Mouse (Mus musculus) C2C12 (cell line): Measurements from ENCODE around the gene Rpl3. TPM values are rescaled to one million over a fixed set of nuclear protein-coding genes. Genes with fewer than 3 reads are reported as not detected.
A peak's percentile ranks its signal among the peaks of the same experiment; 100 is the strongest.

Experiments
- H3K27me3 ChIP-seq: one replicate; pipeline ENCODE4 v1.6.1; 2011; ENCODE audit not compliant: control insufficient read depth, insufficient read depth, insufficient read length
- H3K36me3 ChIP-seq: one replicate; pipeline ENCODE4 v1.6.1; 2011; ENCODE audit not compliant: control insufficient read depth, insufficient read depth
- H3K4me3 ChIP-seq: one replicate; pipeline ENCODE4 v1.5.1; 2011; ENCODE audit warnings: mild to moderate bottlenecking, control low read depth; ENCODE audit not compliant: poor library complexity, insufficient read depth, severe bottlenecking
- H3K79me2 ChIP-seq: one replicate; pipeline ENCODE4 v1.6.1; 2011; ENCODE audit not compliant: control insufficient read depth, insufficient read depth
- H3K79me3 ChIP-seq: one replicate; pipeline ENCODE4 v1.6.1; 2011; ENCODE audit warnings: low read depth, control low read depth
- H3ac ChIP-seq: one replicate; pipeline ENCODE3; 2011; ENCODE audit warnings: low read depth; ENCODE audit not compliant: control insufficient read depth, insufficient read length
- CEBPB ChIP-seq: IDR thresholded peaks from one replicate; pipeline ENCODE4 v1.6.1; 2011; ENCODE audit warnings: low read depth, mild to moderate bottlenecking, control low read depth, moderate library complexity
- CTCF ChIP-seq: IDR thresholded peaks from one replicate; pipeline ENCODE4 v1.5.1; 2011; ENCODE audit not compliant: control insufficient read depth, insufficient read depth, insufficient read length
- FOSL1 ChIP-seq: IDR thresholded peaks from one replicate; pipeline ENCODE4 v1.8.0; 2011; ENCODE audit warnings: mild to moderate bottlenecking, low read length; ENCODE audit not compliant: poor library complexity, insufficient read depth, severe bottlenecking
- MAX ChIP-seq: IDR thresholded peaks from one replicate; pipeline ENCODE4 v1.6.1; 2011; ENCODE audit warnings: mild to moderate bottlenecking, control low read depth
- MYOD1 ChIP-seq: IDR thresholded peaks from one replicate; pipeline ENCODE4 v1.6.1; 2011; ENCODE audit warnings: low read depth; ENCODE audit not compliant: control insufficient read depth, insufficient read length
- MYOG ChIP-seq: IDR thresholded peaks from one replicate; pipeline ENCODE4 v1.6.1; 2011; ENCODE audit not compliant: control insufficient read depth, insufficient read length; ENCODE audit errors: extremely low read depth
- USF1 ChIP-seq: IDR thresholded peaks from one replicate; pipeline ENCODE4 v1.6.1; 2011; ENCODE audit warnings: low read depth, mild to moderate bottlenecking, control low read depth, moderate library complexity
- polyA plus RNA-seq: library from polyadenylated mRNA; unstranded; fragments of >200 nt; fragmentation: generic; extraction: Trizol; gene quantifications from one replicate; pipeline ENCODE4 v1.2.1, GENCODE M21; 2012; ENCODE audit warnings: missing spikeins

Gene Rpl3
- polyA plus RNA-seq, 1 experiment = 1,181 TPM

DNA sequence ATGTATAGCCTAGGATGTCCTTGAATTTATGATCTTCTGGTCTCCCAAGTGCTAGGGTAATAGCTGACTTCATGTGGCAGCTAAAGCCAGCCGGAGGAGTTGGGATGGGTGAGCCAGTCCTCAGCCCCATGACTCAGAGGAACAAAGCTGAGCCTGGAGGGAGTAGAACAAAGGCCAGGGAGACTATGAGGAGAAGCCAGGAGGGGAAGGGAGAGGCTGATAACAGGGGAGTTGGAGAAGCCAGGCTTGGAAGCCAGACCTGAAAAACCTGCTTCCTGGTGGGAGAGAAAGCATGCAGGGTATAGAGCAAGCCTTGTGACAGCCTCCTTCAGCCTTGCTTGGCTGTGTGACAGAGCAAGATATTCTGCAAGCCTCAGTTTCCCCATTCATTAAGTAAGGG lies 3.9 kb upstream of the Rpl3 start:
- H3ac ChIP-seq = no peak overlapping the region
- H3K79me2 ChIP-seq = no peaks in the 10 kb centered on the region
- H3K4me3 ChIP-seq = no peak overlapping the region
- no peaks in the 10 kb centered on the region for H3K79me3 ChIP-seq
- H3K27me3 ChIP-seq = no peaks in the 10 kb centered on the region
- H3K36me3 ChIP-seq = no peaks in the 10 kb centered on the region
- TF ChIP-seq MYOD1 (no peak), FOSL1 (no peak), CEBPB (no peak), MAX (no peak), CTCF (no peak), USF1 (no peak), MYOG (no peak)

DNA sequence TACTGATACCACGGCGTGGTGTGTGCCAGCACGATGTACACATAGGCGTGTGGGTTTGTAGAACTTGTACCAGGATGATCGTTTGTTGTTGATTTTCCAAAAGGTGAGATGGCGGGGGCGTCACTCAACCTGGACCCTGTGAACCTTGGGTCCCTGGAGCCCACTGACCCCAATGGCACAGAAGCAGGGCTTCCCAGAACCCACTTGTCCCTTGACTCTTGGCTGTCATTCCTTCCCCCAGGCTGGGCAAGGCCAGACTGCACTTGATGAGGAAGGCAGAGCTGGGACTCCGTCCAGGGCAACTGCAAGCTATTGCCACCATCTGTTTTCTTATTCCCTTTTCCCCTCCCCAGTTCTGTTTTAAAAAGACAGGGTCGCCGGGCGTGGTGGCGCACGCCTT lies 2.5 kb upstream of the Rpl3 start:
- H3K79me3 ChIP-seq = no peaks in the 10 kb centered on the region
- no peak overlapping the region for H3K4me3 ChIP-seq
- H3ac ChIP-seq = no peak overlapping the region
- no peaks in the 10 kb centered on the region for H3K79me2 ChIP-seq
- H3K36me3 ChIP-seq = no peaks in the 10 kb centered on the region
- no peak for TF ChIP-seq USF1
- TF ChIP-seq FOSL1 = no peak
- no peak for TF ChIP-seq MAX
- TF ChIP-seq MYOG = no peak
- TF ChIP-seq CTCF = no peak
- TF ChIP-seq MYOD1 = no peak
- TF ChIP-seq CEBPB = no peak
- H3K27me3 ChIP-seq = no peaks in the 10 kb centered on the region

DNA sequence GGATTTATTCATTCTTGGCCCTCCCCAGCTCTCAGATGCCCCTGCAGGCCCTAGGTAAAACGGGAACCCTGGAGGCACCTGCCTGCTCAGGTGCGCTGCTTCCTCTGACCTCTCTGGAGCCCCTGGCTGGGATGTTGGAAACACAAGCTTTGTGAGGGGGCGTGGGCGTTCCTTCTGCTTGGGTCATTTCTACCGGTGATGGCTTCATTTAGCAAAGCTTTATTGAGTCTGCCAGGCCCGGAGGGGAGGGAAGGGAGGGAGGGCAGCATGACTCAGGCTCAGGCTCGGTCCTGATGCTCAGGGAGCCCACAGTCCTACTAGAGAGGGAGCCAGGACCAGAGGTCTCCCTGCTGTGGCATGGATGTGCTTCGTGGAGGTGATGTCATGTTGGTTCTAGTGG lies 931 bp upstream of the Rpl3 start:
- Histone ChIP-seq H3K27me3 (no peaks in the 10 kb centered on the region), H3K4me3 (no peak overlapping the region), H3K36me3 (no peaks in the 10 kb centered on the region), H3ac (no peak overlapping the region), H3K79me2 (no peaks in the 10 kb centered on the region), H3K79me3 (no peaks in the 10 kb centered on the region)
- no peak for TF ChIP-seq MYOG
- TF ChIP-seq MYOD1 = no peak
- TF ChIP-seq CTCF = no peak
- TF ChIP-seq MAX = no peak
- no peak for TF ChIP-seq FOSL1
- no peak for TF ChIP-seq CEBPB
- no peak for TF ChIP-seq USF1

DNA sequence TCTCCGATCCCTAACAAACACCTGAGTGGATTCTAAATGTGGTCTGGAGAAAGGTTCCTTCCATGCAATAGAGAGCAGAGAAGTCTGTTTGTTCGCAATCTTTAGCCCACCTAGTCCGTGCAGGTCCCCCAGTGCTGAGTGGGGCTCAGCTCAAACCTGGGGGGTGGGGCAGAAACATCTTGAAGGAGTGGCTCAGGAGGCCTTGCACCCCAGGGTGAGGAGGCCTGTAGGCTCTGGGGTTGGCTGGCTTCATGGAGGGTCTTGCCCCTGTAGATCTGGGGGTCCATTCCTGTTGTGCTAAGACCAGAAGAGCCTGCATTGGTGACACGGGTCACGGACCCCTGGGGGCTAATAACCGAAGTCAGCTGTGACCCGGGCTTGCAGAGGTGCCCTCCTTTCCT lies 373 bp upstream of the Rpl3 start:
- TF ChIP-seq FOSL1 (no peak), CTCF (no peak), USF1 (no peak), MAX (no peak), CEBPB (no peak), MYOD1 (no peak), MYOG (no peak)
- Histone ChIP-seq H3K27me3 (no peaks in the 10 kb centered on the region), H3K4me3 (no peak overlapping the region), H3ac (no peak overlapping the region), H3K79me3 (no peaks in the 10 kb centered on the region), H3K36me3 (no peaks in the 10 kb centered on the region), H3K79me2 (no peaks in the 10 kb centered on the region)

DNA sequence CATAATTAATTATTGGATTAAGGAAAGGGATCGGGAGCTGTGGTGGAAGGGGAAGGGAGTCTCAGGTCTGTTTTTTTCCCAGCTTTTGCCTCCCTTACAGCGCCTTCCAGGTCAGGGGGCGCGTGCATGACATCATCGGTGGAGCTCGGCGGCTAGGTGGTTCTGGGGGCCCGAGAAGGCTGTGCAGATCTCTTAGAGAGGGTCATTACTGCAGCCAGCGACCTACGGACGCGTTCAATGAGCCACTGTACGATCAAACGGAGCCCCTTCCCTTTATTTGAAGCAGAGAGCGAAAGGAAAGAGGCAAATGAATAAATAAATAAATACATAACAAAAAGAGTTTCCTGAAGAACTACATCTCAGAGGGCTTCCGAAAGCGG lies 937 bp downstream of the Rpl3 start:
- Histone ChIP-seq H3ac (peak overlapping the region; percentile 53), H3K79me3 (no peaks in the 10 kb centered on the region), H3K36me3 (no peaks in the 10 kb centered on the region), H3K27me3 (no peaks in the 10 kb centered on the region), H3K4me3 (peak overlapping the region; percentile 27), H3K79me2 (no peaks in the 10 kb centered on the region)
- TF ChIP-seq USF1 (no peak), MYOG (no peak), CTCF (no peak), MAX (no peak), FOSL1 (no peak), MYOD1 (no peak), CEBPB (no peak)

DNA sequence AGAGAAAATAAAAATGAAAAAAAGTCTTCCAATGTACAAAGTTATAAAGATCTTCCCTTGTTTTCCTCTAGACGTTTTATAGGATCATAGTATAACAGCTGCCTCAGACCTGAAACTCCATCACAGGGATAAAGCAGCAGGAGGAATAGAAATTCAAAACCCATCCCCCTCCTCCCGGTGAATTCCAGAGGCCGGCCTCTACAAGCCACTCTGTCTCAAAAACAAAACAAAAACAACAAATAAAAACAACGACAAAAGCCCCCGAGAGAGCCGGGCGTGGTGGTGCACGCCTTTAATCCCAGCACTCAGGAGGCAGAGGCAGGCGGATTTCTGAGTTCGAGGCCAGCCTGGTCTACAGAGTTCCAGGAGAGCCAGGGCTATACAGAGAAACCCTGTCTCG lies 1.5 kb downstream of the Rpl3 start:
- Histone ChIP-seq H3K27me3 (no peaks in the 10 kb centered on the region), H3K36me3 (no peaks in the 10 kb centered on the region), H3K4me3 (no peak overlapping the region), H3K79me2 (no peaks in the 10 kb centered on the region), H3K79me3 (no peaks in the 10 kb centered on the region), H3ac (no peak overlapping the region)
- TF ChIP-seq USF1 = no peak
- no peak for TF ChIP-seq FOSL1
